Mouse (Mus musculus): ENCODE measurements around the gene Uhrf1bp1l.

DNA sequence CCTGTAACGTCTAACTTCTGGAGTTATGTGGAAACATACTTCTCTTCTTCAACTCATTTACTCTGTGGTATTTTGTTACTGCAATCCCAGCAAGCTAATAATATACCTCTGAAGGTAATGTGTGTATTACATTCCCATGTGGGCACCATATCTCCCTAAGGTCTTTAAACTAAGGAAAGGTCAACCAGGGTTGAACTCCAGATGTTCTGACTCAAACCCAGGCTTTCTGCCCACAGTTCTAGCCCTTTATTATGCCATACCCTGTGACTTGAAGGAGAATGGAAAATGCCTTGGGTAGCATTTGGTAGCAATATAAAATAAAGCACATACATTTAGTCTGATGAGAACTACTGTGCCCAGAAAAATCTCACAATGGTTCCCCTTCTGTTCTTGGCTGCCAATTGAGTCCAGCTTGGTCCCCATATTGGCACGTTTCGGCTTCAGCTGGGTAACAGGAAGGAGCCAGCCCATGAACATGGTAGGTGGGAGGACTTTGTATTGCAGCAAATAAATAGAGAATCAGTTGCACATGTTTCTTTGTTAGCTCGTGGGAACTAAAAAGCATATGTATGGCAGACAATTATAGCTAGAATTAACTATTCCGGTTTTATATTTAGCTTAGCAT is 110.6 kb downstream of the Uhrf1bp1l start:
- TF ChIP-seq EP300 (IDR thresholded peaks at IDR 0.05) (no peak), CTCF (IDR thresholded peaks at IDR 0.05) (no peak)
